Mouse (Mus musculus) thymus, postnatal 14 days (tissue): ENCODE data around the gene Sdhaf2.

Source experiments
- DNase-seq: peaks from one replicate; pipeline ENCODE4 v3.0.0; 2021

The Sdhaf2 gene

GRCm38 (mm10) chr19:10497512-10498160, 28.3 kb downstream of the Sdhaf2 start:
- no peak for DNase-seq

GRCm38 (mm10) chr19:10496976-10497375, 29.0 kb downstream of the Sdhaf2 start:
- no peak for DNase-seq

DNA sequence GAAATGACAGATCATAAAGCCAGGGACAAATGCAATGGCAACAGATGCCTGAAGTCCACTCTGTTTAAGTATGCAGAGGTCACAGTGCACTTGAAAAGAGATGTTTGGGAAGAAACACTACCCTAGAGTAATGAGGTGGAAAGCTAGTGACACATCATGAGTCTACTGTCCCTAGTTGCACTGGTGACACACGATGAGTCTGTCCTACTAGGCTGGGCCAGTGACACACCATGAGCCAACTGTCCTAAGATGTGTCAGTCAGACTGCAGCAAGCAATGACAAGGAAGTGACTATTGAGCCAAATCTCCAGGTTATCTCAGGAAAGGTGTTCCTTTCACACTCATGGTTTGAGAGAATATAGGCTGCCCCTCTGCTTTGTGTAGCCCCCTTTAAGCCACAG, 30.3 kb downstream of the Sdhaf2 start:
- no peak for DNase-seq

- peak; percentile 40 for DNase-seq
Measured at GRCm38 (mm10) chr19:10486264-10486738, 39.6 kb downstream of the Sdhaf2 start.

DNA sequence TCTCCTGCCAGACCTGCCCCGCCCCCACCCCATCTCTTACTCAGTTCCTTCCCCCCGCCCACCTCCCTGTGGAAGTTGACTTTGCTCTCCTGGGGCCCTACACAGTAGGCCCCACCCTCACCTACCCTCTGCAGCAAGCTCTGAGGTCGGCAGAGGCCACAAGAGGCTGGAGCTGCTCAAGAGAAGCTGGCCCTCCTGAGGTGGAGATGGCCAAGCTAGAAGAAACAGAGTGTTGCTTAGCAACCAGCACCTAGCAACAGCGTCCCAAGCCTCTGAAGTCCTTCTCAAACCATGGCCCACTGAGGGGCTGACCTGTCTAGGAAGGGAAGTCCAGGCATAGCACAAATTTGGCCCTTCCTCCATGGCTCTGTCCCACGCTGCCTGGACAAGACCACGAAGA, 43.2 kb downstream of the Sdhaf2 start, which contains the start of gene Ppp1r32:
Gene Ppp1r32, minus strand, starts transcription at position 226 of the 400 bp plus-strand sequence.
- DNase-seq = no peak

DNA sequence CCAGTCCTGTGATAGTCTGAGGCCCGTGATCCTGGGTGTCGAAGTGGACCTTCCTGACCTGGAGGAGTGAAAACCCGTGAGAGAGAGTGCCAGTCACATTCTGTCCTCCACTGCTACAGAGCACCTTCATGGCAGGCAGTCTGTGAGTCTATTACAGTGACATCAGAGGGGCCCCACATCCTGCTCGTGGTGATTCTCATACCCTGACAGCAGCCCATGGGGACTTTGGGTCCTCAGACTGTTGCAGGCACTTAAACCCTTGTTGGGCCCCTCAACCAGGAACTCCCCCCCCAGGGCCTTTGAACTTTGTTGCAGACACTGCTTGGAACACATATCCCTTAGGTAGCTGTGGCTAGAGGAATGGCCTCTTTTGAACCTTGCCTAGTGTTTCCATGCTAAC, 46.4 kb downstream of the Sdhaf2 start:
- peak; percentile 9 for DNase-seq

DNA sequence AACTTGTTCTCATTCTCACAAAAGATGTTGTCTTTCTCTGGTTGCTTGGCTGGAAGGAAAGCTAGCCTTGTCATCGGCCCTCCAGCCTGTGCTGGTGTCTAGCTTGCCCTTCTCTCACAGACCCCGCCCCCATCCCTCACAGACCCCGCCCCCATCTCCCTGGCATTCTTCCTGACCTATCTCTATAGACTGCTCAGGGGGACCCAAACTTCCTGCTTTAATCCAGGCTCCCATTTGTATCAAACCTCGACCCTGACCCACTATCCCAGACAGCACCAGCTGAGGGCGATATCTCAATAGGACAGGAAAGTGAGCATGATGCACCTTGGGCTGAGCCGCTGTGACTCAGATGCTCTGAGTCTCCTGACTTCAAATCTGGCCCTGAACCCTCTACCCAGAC, 52.2 kb downstream of the Sdhaf2 start:
- no peak for DNase-seq

GRCm38 (mm10) chr19:10472958-10473357, 53.0 kb downstream of the Sdhaf2 start:
- DNase-seq = no peak

DNA sequence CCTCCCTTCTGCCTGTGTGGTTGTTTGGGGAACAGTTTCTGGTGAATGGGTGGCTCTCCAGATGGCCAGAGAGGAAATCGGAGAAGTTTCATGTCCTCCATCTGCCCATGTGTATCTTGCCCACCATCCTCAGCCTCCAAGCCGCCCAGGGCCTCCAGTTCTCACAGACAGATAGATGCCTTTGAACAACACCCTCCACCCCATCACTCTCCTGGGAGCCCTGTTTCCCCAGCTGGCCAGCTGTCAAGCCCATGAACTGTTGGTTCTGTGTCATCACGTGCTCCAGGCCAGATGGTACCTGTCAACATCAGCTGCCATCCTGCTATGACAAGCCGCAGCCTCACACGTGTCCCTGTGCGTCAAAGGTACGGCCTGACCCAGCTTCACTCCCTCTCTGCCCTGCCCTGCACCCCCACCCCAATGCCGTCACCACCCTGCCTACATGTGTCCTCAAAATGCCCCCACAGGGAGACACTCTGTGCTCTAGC, 56.7 kb downstream of the Sdhaf2 start:
- DNase-seq = no peak

- no peak for DNase-seq
Measured at GRCm38 (mm10) chr19:10464427-10464826, 61.5 kb downstream of the Sdhaf2 start.

DNA sequence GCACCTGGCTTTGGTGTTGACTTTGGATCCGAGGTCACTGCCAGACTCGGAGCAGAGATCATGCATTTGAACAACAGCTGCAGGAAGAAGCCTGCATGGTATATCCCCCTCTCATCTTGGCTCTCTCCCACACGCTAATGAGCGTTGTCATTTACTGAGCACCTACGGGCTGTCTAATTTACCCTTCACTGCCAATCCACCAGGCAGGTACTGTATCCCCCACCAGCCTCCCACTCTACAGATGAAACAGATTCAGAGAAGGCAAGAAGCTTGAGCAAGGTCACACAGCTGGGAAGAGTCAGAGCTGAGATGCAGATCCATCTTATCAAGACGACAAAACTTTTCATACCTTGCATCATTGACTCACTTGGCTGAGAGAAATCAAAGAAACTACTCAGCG, 64.4 kb downstream of the Sdhaf2 start:
- DNase-seq = no peak

DNA sequence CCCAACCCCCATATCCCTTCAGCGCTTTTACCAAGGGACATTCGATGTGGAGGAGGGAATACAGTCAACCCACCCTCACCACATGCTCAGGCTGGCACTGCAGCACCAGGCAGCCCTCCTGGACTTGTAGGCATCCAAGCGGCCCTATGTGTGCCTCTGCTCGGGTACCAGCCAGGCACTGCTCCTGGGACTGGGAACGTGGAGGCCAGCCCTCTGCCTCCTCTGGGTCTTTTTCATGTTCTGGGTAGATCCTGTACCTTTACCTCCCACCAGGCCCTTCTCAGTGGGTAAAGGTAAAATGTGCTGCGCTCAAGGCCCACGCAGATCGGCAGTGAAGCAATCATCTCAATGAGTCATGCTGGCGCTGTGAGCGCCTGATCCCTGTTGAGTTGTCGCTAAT, 66.0 kb downstream of the Sdhaf2 start:
- DNase-seq = no peak

DNA sequence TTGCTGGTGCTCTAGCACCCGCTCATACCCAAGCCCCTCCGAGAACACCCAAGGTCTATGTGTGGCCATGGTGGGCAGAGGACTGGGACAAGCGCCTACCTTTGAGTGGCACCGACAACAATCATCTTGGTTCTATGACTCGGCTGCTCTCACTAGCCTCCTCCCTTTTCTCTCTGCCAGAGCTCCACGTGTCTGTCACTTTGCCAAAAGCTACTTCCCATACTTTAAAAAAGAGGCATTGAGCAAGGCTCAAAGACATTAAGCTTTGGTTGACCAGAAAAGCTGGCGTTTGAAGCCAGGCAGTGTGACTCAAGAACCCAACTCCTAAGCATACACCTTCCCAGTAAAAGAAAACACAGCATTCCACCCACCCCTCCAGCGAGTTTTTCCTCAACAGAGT, 67.8 kb downstream of the Sdhaf2 start:
- DNase-seq = no peak

- DNase-seq = peak; percentile 39
Measured at GRCm38 (mm10) chr19:10457484-10457800, 68.5 kb downstream of the Sdhaf2 start.

- peak; percentile 68 for DNase-seq
Measured at GRCm38 (mm10) chr19:10456752-10457483, 69.0 kb downstream of the Sdhaf2 start, which contains the start of gene Lrrc10b. Lrrc10b (minus strand) TSS chr19:10457473.

DNA sequence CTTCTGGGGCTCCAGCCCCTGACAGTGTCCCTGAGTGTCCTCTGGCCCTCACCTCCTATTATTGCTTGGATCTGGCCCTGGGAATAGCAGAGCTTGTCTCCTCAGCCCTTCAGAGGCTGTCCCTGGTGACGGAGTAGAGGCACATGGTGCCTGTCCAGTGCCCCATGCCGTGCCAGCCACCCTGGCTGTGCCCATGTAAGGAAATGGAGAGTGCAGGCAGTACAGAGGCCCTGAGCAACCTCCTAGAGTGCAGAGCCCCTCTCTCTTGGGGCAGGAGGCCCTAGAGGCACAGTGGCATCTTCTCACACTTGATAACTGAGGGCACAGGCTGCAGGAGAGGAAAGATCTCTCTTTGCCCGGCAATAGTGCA, 70.5 kb downstream of the Sdhaf2 start:
- DNase-seq = no peak

GRCm38 (mm10) chr19:10454718-10455436, 71.1 kb downstream of the Sdhaf2 start:
- DNase-seq = no peak
